Mouse (Mus musculus) CH12.LX (cell line): Measurements from ENCODE around the gene Gm17949. TPM values are rescaled to one million over a fixed set of nuclear protein-coding genes. Genes with fewer than 3 reads are reported as not detected.

Experiments used
- DNase-seq: peaks from one replicate; pipeline ENCODE4 v3.0.0-alpha.2; 2013; ENCODE audit errors: extremely low read depth
- H3K27ac ChIP-seq: 2 replicates; pipeline ENCODE4 v1.5.1; 2012; ENCODE audit warnings: low read depth, mild to moderate bottlenecking, control low read depth, moderate library complexity; ENCODE audit not compliant: insufficient read depth
- H3K27me3 ChIP-seq: replicated peaks from 2 replicates; pipeline ENCODE3; 2012; ENCODE audit warnings: inconsistent platforms
- H3K36me3 ChIP-seq, 2 experiments: replicated peaks in 1 of 2; 2 replicates each; pipeline versions ENCODE3 to v1.6.1; 2012; ENCODE audit warnings: inconsistent platforms in 1 of 2, low read length in 1 of 2, mild to moderate bottlenecking in 1 of 2, mixed read lengths in 1 of 2, moderate library complexity in 1 of 2; ENCODE audit not compliant: control insufficient read depth in 1 of 2, insufficient read depth in 1 of 2
- H3K4me1 ChIP-seq, 2 experiments: 2 replicates each; pipeline ENCODE4 v1.6.1; 2012; ENCODE audit warnings: inconsistent platforms in 1 of 2, moderate library complexity in 1 of 2; ENCODE audit not compliant: insufficient read depth in 2 of 2, control insufficient read depth in 1 of 2
- H3K4me2 ChIP-seq: 2 replicates; pipeline ENCODE4 v1.6.1; 2012; ENCODE audit warnings: low read depth, mild to moderate bottlenecking, control low read depth; ENCODE audit not compliant: poor library complexity, insufficient read depth, severe bottlenecking
- H3K4me3 ChIP-seq, 3 experiments: fragments of 150-350 bp in 1 of 3; sonication (generic) in 1 of 3; replicated peaks in 1 of 3; 2 replicates each; pipeline versions ENCODE3 to v1.5.1; 2011 to 2012; ENCODE audit warnings: low read depth in 2 of 3, low read length in 2 of 3, mild to moderate bottlenecking in 2 of 3, moderate library complexity in 2 of 3, control low read depth in 1 of 3, improper control_type of control experiment in 1 of 3, inconsistent platforms in 1 of 3, mixed read lengths in 1 of 3; ENCODE audit not compliant: poor library complexity in 1 of 3
- H3K79me2 ChIP-seq: replicated peaks from 2 replicates; pipeline ENCODE4 v1.6.1; 2012; ENCODE audit warnings: mild to moderate bottlenecking, moderate library complexity; ENCODE audit not compliant: control insufficient read depth, poor library complexity, insufficient read depth, severe bottlenecking; ENCODE audit errors: extremely low read depth
- H3K9ac ChIP-seq: 2 replicates; pipeline ENCODE4 v1.6.1; 2012; ENCODE audit warnings: low read depth, mild to moderate bottlenecking, control low read depth, moderate library complexity; ENCODE audit not compliant: insufficient read depth
- H3K9me3 ChIP-seq: replicated peaks from 2 replicates; pipeline ENCODE3; 2012; ENCODE audit warnings: low read length, inconsistent platforms, mixed read lengths
- CHD1 ChIP-seq: IDR thresholded peaks from 2 replicates; pipeline ENCODE4 v1.6.1; 2012; ENCODE audit warnings: low read depth, low read length, improper control_type of control experiment, inconsistent platforms
- CTCF ChIP-seq, 2 experiments: IDR thresholded peaks in 1 of 2; conservative IDR thresholded peaks in 1 of 2; 2 replicates each; pipeline ENCODE4 v1.5.1; 2011 to 2012; ENCODE audit warnings: low read depth in 2 of 2, low read length in 2 of 2, improper control_type of control experiment in 1 of 2, inconsistent platforms in 1 of 2, mild to moderate bottlenecking in 1 of 2, moderate library complexity in 1 of 2
- E2F4 ChIP-seq: IDR thresholded peaks from 2 replicates; pipeline ENCODE4 v1.6.1; 2011; ENCODE audit warnings: low read depth, low read length, improper control_type of control experiment; ENCODE audit not compliant: insufficient replicate concordance
- ETS1 ChIP-seq: conservative IDR thresholded peaks from 2 replicates; pipeline ENCODE4 v1.6.1; 2012; ENCODE audit warnings: low read depth, mild to moderate bottlenecking, inconsistent platforms, low read length, improper control_type of control experiment, moderate library complexity
- IRF4 ChIP-seq: IDR thresholded peaks from 2 replicates; pipeline ENCODE4 v1.6.1; 2014; ENCODE audit warnings: low read depth, mild to moderate bottlenecking, inconsistent platforms, low read length, improper control_type of control experiment
- JUND ChIP-seq: conservative IDR thresholded peaks from 2 replicates; pipeline ENCODE4 v1.6.1; 2011; ENCODE audit warnings: low read depth, low read length, improper control_type of control experiment
- MAX ChIP-seq: IDR thresholded peaks from 2 replicates; pipeline ENCODE4 v1.6.1; 2011; ENCODE audit warnings: low read length, improper control_type of control experiment
- MAZ ChIP-seq: IDR thresholded peaks from 2 replicates; pipeline ENCODE4 v1.6.1; 2012; ENCODE audit warnings: low read depth, mild to moderate bottlenecking, inconsistent platforms, low read length, improper control_type of control experiment, moderate library complexity
- MEF2A ChIP-seq: IDR thresholded peaks from 2 replicates; pipeline ENCODE4 v1.6.1; 2014; ENCODE audit warnings: low read depth, mild to moderate bottlenecking, inconsistent platforms, low read length, improper control_type of control experiment, borderline replicate concordance
- NELFE ChIP-seq: IDR thresholded peaks from 2 replicates; pipeline ENCODE4 v1.6.1; 2011; ENCODE audit warnings: low read depth, low read length, improper control_type of control experiment
- POLR2A ChIP-seq: IDR thresholded peaks from 2 replicates; pipeline ENCODE4 v1.6.1; 2011; ENCODE audit warnings: low read depth, mild to moderate bottlenecking, improper control_type of control experiment, low read length
- POLR2AphosphoS2 ChIP-seq: IDR thresholded peaks from 2 replicates; pipeline ENCODE4 v1.6.1; 2011; ENCODE audit warnings: low read depth, low read length, improper control_type of control experiment
- RAD21 ChIP-seq: IDR thresholded peaks from 2 replicates; pipeline ENCODE4 v1.6.1; 2011; ENCODE audit warnings: low read depth, mild to moderate bottlenecking, low read length, improper control_type of control experiment, moderate library complexity
- RCOR1 ChIP-seq: conservative IDR thresholded peaks from 2 replicates; pipeline ENCODE4 v1.6.1; 2012; ENCODE audit warnings: low read depth, mild to moderate bottlenecking, inconsistent platforms, low read length, improper control_type of control experiment
- TBP ChIP-seq: conservative IDR thresholded peaks from 2 replicates; pipeline ENCODE4 v1.6.1; 2011; ENCODE audit warnings: low read depth, low read length, improper control_type of control experiment
- TCF12 ChIP-seq: IDR thresholded peaks from 2 replicates; pipeline ENCODE4 v1.6.1; 2014; ENCODE audit warnings: low read depth, mild to moderate bottlenecking, inconsistent platforms, low read length, improper control_type of control experiment
- UBTF ChIP-seq: IDR thresholded peaks from 2 replicates; pipeline ENCODE4 v1.6.1; 2012; ENCODE audit warnings: low read depth, mild to moderate bottlenecking, inconsistent platforms, low read length, improper control_type of control experiment, moderate library complexity
- USF2 ChIP-seq: conservative IDR thresholded peaks from 2 replicates; pipeline ENCODE4 v1.6.1; 2011; ENCODE audit warnings: low read depth, low read length, improper control_type of control experiment
- ZMIZ1 ChIP-seq: IDR thresholded peaks from 2 replicates; pipeline ENCODE4 v1.6.1; 2012; ENCODE audit warnings: low read depth, mild to moderate bottlenecking, inconsistent platforms, low read length, improper control_type of control experiment
- dilution Hi-C: fragments of 300-500 bp; cut with MboI; formaldehyde crosslinking; loops from 2 replicates; pipeline ENCODE4 v1.14.3; 2020; ENCODE audit warnings: low sequenced_read_pairs; ENCODE audit not compliant: extremely low pct_unique_long_range_greater_than_20kb, extremely low pct_ligation_motif_present
- in situ Hi-C: fragments of 300-500 bp; cut with MboI; formaldehyde crosslinking; loops from 3 replicates; pipeline ENCODE4 v1.14.3; 2019; ENCODE audit warnings: low sequenced_read_pairs, low pct_ligation_motif_present, low pct_unique_long_range_greater_than_20kb, mixed read lengths
- polyA plus RNA-seq: library from polyadenylated mRNA; unstranded; fragments of >175 nt; gene quantifications from 2 replicates; pipeline ENCODE4 v1.2.1, GENCODE M21; 2012; ENCODE audit warnings: low read depth; ENCODE audit not compliant: insufficient read length
- total RNA-seq, 2 experiments: library from RNA; depleted of rRNA; stranded (reverse); fragments of 300-350 nt in 1 of 2; fragments of >200 nt in 1 of 2; gene quantifications; 2 replicates each; pipeline ENCODE4 v1.2.3; 2012 to 2014

Gm17949 gene
- total and polyA plus RNA-seq, 3 experiments: not detected

DNA sequence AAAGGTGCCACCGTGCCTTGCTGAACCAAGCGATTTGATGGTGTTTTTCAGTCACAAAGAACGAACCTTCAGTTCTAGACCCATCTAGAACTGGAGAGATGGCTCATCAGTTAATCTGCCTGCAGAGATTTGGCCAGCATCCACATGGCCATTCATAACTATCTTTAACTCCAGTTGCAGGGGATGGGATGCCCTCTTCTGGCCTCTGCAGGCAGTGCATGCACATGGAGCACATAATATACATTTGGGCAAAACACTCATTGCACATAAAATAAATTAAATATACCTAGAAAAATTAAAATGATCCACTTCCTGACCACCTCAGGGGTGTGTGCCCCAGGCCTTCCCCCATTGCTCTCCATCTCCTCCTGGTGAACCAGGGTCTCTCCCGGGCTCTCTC lies 49.4 kb upstream of the Gm17949 start:
- in situ Hi-C loops: no loop called here
- no peak for DNase-seq

DNA sequence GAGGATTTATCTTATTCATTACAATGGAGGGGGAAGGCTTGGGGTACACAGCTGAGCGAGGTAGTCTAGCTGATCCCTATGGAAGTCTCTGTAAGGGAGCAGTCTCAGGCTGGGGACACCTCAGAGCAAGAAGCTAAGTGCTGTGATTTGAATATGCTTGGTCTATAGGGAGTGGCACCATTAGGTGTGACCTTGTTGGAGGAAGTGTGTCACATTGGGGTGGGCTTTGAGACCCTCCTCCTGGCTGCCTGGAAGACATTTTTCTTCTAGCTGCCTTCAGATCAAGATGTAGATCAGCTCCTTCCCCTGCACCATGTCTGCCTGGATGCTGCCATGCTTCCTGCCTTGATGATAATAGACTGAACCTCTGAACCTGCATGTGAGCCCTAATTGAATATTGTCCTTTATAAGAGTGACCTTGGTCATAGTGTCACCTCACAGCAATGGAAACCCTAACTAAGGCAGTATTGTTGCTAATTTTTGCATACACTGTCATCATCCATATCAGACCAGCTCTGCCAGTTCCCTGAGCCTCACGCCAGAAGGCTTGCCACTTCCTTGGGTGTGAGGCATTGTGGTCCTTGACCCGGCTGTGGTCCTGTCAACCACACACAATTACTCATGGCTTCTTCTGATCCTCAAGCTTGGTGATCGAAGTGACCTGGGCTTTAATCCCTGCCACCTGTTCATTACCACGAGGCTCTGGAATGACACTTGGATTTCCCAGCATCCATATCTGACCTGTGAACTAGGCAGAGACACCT lies 48.4 kb upstream of the Gm17949 start:
- TF ChIP-seq IRF4: no peak
- no peak for TF ChIP-seq MAZ
- no peak for TF ChIP-seq TCF12
- TF ChIP-seq NELFE: no peak
- TF ChIP-seq USF2: no peak
- no peak for TF ChIP-seq ETS1
- no peak for TF ChIP-seq MAX
- no peak for TF ChIP-seq ZMIZ1
- no peak overlapping the region for H3K27ac ChIP-seq
- peaks cover 7 to 10% of the 10 kb centered on the region in 2 experiments for H3K4me1 ChIP-seq
- no peaks in the 10 kb centered on the region for H3K79me2 ChIP-seq
- no peak for DNase-seq
- no peak overlapping the region for H3K4me2 ChIP-seq
- in situ Hi-C loops (no loop called here), dilution Hi-C loops (no loop called here)
- no peak overlapping the region for H3K9ac ChIP-seq
- peaks cover 4% of the 10 kb centered on the region for H3K9me3 ChIP-seq
- H3K4me3 ChIP-seq: no peak overlapping the region
- H3K36me3 ChIP-seq: no peaks in the 10 kb centered on the region
- H3K27me3 ChIP-seq: peaks cover 25% of the 10 kb centered on the region

More for the DNA sequence above, 49.4 kb upstream of the Gm17949 start:
- peaks cover 4% of the 10 kb centered on the region for H3K9me3 ChIP-seq
- no peaks in the 10 kb centered on the region for H3K36me3 ChIP-seq
- H3K27ac ChIP-seq: no peak overlapping the region
- H3K4me2 ChIP-seq: no peak overlapping the region
- H3K4me3 ChIP-seq: no peak overlapping the region
- H3K79me2 ChIP-seq: no peaks in the 10 kb centered on the region
- peaks cover 7 to 13% of the 10 kb centered on the region in 2 experiments for H3K4me1 ChIP-seq
- H3K9ac ChIP-seq: no peak overlapping the region
- TF ChIP-seq CTCF (conservative IDR thresholded peaks at IDR 0.05 in 1 of 2, IDR thresholded peaks at IDR 0.05 in 1 of 2; ENCODE audit: low read depth in 2 of 2, low read length in 2 of 2): peak in 1 of 2 experiments; percentile 33; a peak in 2 of 4 replicates
- no peak for TF ChIP-seq JUND
- peak; percentile 11 for TF ChIP-seq RAD21
- TF ChIP-seq MEF2A: no peak
- no peak for TF ChIP-seq POLR2AphosphoS2
- no peak for TF ChIP-seq UBTF
- TF ChIP-seq MAX: no peak
- no peak for TF ChIP-seq CHD1
- TF ChIP-seq IRF4: no peak
- no peak for TF ChIP-seq POLR2A
- TF ChIP-seq RCOR1: no peak
- TF ChIP-seq TBP: no peak
- no peak for TF ChIP-seq USF2
- no peak for TF ChIP-seq E2F4
- dilution Hi-C loops: no loop called here
- peaks cover 21% of the 10 kb centered on the region for H3K27me3 ChIP-seq
